Mouse (Mus musculus): ENCODE measurements around the gene Gab2.

Gene Gab2

DNA sequence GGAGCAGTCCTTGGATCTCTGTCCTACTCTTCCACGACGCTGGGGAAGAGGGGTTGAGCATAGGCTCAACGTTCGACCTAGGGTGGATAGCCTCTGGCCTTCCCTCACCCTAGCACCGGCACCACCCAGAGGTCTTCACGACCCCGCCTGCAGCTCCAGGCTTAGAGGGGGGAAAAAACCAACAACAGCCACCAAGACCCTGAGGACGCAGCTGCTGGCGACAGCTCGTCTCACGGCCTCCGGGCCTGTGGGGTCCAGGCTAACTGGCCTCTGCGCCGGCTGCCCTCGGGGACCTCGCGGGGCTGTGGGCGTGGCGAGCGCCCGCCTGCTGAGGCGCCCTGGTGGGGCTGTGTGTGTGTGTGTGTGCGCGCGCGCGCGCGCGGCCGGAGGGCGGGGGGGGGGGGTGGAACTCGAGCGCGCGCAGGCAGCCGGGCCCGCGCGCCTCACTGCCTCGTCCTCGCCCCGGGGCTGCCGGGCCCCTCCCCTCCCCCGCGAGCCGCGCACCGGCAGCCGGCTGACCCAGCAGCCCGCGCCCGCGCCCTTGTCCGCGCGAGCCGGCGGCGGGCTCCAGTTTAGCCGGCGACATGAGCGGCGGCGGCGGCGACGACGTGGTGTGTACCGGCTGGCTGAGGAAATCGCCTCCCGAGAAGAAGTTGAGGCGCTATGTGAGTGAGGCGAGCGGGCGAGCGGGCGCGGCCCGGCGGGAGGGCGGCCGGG is at the start of gene Gab2:
Gene Gab2 (plus strand): TSS at position 345 of the 717 bp plus-strand sequence.
- peak; percentile 86 for DNase-seq (ENCODE audit: low spot score)

DNA sequence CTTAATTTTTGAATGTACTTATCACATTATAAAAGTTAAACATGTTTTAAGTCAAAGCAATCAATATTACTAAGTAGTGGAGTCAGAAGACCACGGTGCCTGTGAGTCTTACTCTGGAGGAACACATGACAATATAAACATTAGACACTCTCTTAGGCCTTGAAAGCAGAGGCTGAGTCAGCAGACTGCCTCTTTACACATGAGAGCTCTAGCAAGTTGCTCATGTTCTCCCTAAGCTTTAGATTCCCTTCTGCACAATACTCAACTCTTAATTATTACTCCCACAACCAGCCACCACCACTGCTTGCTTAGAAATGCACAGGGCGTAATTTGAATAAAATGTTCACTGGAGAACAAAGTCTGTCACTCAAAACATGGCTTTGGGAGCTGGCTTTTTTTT is 49.0 kb upstream of the Gab2 start:
- DNase-seq (ENCODE audit: low spot score), result no peak

GRCm38 (mm10) chr7:97039641-97040040 is 41.7 kb upstream of the Gab2 start:
- DNase-seq (ENCODE audit: low spot score), result no peak

DNA sequence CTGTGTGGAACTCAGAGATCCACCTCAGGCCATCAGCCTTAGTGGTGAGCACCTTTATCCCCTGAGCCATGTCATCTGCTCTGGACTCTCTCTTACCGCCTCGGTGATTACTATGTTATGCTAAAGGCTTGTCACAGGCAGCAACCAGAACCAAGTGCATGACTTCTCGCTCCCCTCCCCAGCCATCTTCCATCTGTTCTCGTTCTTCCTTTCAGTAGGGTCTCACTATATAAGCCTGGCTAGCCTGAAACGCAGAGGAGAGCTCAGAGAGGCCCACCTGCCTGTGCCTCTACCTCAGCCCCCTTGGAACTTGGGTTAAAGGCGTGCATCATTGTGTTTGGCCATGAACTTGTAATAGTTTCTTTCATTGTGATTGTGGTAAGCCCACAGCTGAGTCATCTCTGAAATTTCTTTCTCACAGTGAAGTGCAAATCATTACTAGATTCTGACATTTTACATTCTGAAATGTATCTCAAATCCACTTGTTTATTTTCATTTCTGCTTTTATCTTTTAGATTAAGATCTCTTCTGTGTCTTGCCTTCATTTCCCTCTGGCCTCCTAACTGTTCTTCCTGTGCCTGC is 39.4 kb upstream of the Gab2 start:
- no peak for DNase-seq (ENCODE audit: low spot score)

- peak; percentile 6 for DNase-seq (ENCODE audit: low spot score)
Observed at GRCm38 (mm10) chr7:97042981-97043380, 38.4 kb upstream of the Gab2 start.

GRCm38 (mm10) chr7:97060966-97061365 is 20.4 kb upstream of the Gab2 start:
- no peak for DNase-seq (ENCODE audit: low spot score)

DNA sequence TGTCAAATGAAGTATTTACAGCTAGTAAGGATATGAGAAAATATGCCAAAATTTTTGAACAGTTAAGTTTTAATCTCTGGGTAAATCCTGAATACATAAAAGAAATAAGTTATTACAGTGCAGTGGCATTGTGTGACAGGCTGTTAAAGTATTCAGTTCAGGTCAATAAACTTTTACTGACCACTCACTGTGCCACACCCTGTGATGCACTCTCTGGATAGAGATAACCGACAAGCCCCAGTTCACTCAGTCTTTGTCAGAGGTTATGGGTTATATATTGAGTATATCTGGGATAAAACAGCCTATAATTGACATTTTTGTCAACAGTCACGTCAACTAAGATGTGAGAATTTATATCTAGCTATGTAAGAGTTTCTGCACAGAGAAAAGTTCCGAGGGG is 9.9 kb upstream of the Gab2 start:
- no peak for DNase-seq (ENCODE audit: low spot score)

GRCm38 (mm10) chr7:97072061-97072460 is 9.3 kb upstream of the Gab2 start:
- DNase-seq (ENCODE audit: low spot score), result no peak

GRCm38 (mm10) chr7:97074974-97075373 is 6.4 kb upstream of the Gab2 start:
- no peak for DNase-seq (ENCODE audit: low spot score)

- DNase-seq (ENCODE audit: low spot score), result no peak
Observed at GRCm38 (mm10) chr7:97076977-97077376, 4.4 kb upstream of the Gab2 start.

DNA sequence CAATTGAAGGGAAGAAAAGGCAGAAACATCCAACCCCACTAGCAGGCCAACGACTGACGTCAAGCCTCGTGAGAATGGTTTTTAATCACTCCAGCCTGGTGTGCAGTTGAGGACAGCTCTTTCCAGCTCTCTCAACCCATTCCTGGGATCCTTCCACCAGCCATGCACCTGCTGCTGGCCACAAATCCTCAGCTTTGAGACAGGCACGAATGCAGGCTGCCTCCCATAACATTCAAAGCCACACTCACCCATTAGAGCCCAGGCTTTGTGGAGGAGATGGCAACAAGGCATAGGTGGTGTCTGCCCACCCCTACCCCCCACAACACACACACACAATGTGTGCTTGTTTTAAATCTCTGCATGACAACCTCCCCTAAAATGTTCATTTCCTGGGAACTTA is 2.7 kb upstream of the Gab2 start:
- DNase-seq (ENCODE audit: low spot score), result no peak

- no peak for DNase-seq (ENCODE audit: low spot score)
Observed at GRCm38 (mm10) chr7:97079145-97079544, 2.2 kb upstream of the Gab2 start.

GRCm38 (mm10) chr7:97079651-97080365 is 1.6 kb upstream of the Gab2 start:
- no peak for DNase-seq (ENCODE audit: low spot score)

GRCm38 (mm10) chr7:97080621-97081241 is 655 bp upstream of the Gab2 start:
- no peak for DNase-seq (ENCODE audit: low spot score)

DNA sequence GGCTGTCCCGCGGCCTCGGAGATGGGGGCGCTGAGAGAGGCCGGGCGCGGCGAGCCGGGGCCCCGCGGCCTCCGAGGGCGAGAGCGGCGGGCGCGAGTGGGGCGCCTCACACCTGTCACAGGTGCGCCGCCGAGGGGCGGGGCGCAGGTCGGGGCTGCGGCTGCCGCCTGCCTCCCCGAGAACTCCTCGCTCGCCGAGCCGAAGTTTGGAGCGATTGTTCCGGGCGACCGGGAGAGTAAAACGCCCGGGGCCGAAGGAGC is 503 bp downstream of the Gab2 start:
- no peak for DNase-seq (ENCODE audit: low spot score)

DNA sequence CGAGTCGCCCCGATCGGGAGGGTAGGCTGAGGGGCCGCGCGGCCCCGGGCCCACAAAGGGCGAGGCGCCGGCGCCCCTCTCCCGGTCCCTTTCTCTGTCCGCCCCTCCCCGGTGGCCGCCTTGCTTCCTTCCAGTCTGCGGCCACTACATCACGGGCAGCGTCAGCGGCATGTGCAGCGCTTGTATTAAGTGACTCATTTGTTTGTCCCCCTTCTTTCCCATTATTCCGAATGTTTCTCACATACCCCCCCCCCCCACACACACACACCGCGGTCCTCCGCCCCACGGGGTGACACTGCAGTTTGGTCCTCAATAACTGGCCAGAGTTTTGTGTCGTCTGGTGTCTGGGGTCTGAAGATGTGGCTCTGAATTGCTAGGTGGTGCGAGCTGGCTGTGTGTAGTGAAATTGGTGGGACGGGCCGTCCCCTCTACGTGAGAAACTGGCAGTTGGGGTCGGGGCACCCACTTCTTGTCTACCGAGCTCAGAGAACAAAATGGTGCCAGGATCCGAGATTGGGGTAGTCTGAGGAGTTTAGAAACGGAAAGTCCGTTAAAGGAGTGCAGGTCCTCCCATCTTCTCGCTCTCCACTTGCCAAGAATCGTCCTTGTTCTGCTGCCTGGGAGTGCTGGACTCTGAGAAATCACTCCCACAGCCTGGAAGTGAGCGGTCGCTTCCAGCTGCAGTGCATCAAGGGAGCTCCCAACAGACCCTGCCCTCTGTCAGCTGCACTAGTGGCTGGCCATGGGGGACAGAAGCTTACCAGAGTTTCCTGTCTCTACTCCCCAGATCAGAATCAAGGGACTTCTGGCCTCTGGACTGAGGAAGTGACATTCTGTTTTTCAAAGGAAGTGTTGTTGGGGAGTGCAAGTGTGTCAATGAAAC is 1.1 kb downstream of the Gab2 start:
- peak; percentile 47 for DNase-seq (ENCODE audit: low spot score)

GRCm38 (mm10) chr7:97083579-97083978 is 2.2 kb downstream of the Gab2 start:
- no peak for DNase-seq (ENCODE audit: low spot score)

DNA sequence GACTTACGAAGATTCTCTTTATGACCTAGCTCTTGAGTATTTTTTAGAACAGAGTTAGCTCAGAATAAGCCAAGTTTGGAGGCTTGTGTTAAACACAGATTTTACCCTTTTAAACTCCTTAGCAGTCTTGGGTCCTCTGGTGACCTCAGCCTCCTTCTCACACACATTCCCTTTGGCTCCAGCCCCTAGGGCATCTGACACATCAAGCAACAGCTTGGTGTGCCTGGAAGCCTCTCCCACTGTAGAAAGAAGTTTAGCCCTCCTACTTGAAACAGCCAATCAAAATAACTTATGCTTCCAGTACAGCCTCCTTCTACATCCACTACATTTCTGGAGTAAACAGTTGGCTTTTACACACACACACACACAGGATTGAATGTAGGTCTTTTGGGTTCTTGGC is 2.8 kb downstream of the Gab2 start:
- DNase-seq (ENCODE audit: low spot score), result no peak

DNA sequence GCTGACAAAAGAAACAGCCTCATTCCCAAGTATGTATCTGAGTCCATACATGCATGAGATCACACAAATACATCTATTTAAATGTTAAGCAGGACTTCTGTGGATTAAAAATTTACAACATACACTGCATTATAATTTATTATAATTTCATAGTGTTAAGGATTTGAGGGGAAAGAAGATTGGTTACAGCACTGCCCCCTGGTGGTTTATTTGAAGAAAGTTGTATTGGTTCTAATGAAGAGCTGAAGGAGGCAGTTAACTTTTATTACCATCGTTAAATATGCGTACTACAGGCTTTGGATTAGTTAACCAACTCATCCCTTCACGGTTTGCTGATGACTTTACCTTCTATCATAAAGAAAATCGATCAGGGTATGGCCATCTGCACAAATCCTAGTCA is 3.9 kb downstream of the Gab2 start:
- DNase-seq (ENCODE audit: low spot score), result no peak

DNA sequence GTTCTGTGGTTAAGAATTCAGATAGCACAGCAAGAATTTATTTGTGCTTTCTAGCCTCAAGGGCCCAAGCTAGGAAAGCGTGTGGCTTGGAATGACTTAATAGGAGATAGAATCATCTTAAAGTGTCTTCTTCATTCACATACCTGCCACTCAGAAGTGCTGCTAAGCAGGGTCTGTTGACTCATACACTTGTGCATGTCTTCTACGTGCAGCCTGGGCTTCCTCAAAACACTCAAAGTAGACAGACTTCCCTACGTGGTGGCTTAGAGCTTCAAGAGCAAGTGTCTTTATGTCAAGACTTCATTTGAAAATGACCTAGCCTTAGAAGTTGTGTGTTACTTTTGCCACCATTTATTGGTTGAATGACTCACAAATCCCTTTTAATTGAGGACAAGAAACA is 12.9 kb downstream of the Gab2 start:
- no peak for DNase-seq (ENCODE audit: low spot score)

DNA sequence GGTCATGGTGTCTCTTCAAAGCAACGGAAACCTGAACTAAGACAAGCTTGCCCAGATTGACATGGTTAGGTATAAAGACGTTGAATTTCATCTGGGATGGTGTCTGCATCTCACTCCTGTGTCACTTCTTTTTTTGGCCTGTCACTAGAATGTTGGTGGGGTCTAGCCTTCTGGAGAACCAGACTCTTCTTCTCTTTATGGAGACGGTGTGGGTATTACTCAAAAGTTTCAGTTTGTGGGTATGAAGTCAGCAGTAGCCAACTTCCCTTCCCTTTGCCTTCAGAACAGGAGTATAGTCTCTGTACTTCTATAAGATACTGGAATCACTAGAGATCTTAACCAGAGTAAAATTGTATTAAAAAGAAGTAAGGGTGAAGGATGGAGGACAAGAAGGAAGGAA is 26.7 kb downstream of the Gab2 start:
- no peak for DNase-seq (ENCODE audit: low spot score)

DNA sequence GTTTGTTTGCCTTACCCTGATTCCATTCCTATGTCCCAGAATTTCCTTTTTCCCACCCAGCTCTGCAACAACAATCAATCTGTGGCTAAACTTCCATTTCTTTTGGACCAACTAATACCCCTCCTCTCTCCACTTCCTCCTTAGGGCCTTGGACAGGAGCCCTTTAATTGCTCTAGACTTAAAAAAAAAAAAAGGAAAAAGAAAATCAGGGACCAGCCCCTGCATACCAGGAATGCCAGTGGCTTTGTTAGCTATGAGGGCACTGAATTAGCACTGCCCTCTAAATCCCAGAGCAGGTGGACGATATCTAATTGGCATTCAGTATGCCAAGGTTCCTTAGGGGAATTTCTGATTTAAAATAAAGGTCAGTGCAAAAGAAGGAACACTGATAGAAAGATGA is 47.6 kb downstream of the Gab2 start:
- no peak for DNase-seq (ENCODE audit: low spot score)

Data from yolk sac, embryonic 10.5 days (tissue).